Mouse (Mus musculus): ENCODE measurements at regions not wholly inside any gene's neighbourhood (a gene's known extent, or its start where the extent isn't known, plus 50 kb on each side); places are given as distances from the start of the nearest gene placed in this dataset.

DNA sequence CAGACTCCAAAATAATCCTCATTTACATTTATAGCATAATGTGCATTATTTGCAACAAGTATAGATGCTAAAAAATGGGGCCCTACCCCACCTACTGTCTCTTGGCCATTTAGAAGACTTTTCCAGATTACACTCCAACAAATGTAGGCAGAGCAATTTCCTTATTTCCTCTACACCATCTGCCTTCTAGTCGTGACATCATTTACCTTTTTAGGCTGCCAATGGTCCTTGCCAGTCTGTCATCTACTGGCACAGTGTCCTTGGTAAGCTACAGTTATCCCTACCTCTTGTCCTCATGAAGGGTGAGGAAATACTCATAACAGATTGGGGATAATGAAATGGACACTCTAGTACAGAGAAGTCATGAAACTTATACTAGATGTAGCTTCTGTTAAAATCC, 491.8 kb upstream of the Pappa start:
- Histone ChIP-seq H3K9me3 (ENCODE audit: control insufficient read depth, low read length) (no peaks in the 10 kb centered on the region), H3K4me2 (ENCODE audit: low read length) (no peak overlapping the region), H3K4me1 (ENCODE audit: control insufficient read depth in 2 of 2, insufficient read depth in 2 of 2, low read length in 2 of 2) (no peaks in the 10 kb centered on the region), H3K9ac (ENCODE audit: low read length) (no peak overlapping the region), H3K27ac (replicated peaks in 1 of 2; ENCODE audit: control insufficient read depth in 1 of 2, insufficient read depth in 1 of 2, low read depth in 2 of 2, low read length in 2 of 2) (no peak overlapping the region), H3K36me3 (ENCODE audit: control insufficient read depth, insufficient read depth, low read length) (no peaks in the 10 kb centered on the region), H3K4me3 (ENCODE audit: control insufficient read depth in 1 of 2, insufficient read depth in 1 of 2, low read depth in 1 of 2, low read length in 2 of 2) (no peak overlapping the region), H3K27me3 (ENCODE audit: control insufficient read depth, insufficient read depth, low read length) (no peaks in the 10 kb centered on the region)
- 32% methylated on average over 1 of the region's 1 CpGs for whole genome bisulfite sequencing
- ATAC-seq (ENCODE audit: insufficient number of reproducible peaks, insufficient read depth, low FRiP score, low read depth): no peak

- H3K27me3 ChIP-seq (ENCODE audit: control insufficient read depth, insufficient read depth, low read length): no peaks in the 10 kb centered on the region
- no peaks in the 10 kb centered on the region for H3K4me1 ChIP-seq (ENCODE audit: control insufficient read depth in 2 of 2, insufficient read depth in 2 of 2, low read length in 2 of 2)
- H3K9ac ChIP-seq (ENCODE audit: low read length): no peak overlapping the region
- ATAC-seq (ENCODE audit: insufficient number of reproducible peaks, insufficient read depth, low FRiP score, low read depth): no peak
- no peak overlapping the region for H3K4me2 ChIP-seq (ENCODE audit: low read length)
- no peak overlapping the region for H3K27ac ChIP-seq (replicated peaks in 1 of 2; ENCODE audit: control insufficient read depth in 1 of 2, insufficient read depth in 1 of 2, low read depth in 2 of 2, low read length in 2 of 2)
- H3K9me3 ChIP-seq (ENCODE audit: control insufficient read depth, low read length): no peaks in the 10 kb centered on the region
- H3K36me3 ChIP-seq (ENCODE audit: control insufficient read depth, insufficient read depth, low read length): no peaks in the 10 kb centered on the region
- no peak overlapping the region for H3K4me3 ChIP-seq (ENCODE audit: control insufficient read depth in 1 of 2, insufficient read depth in 1 of 2, low read depth in 1 of 2, low read length in 2 of 2)
- 51% methylated on average over 2 of the region's 2 CpGs for WGBS
These were observed 488.6 kb upstream of the Pappa start for GRCm38 (mm10) chr4:64635256-64635962.

- H3K27ac ChIP-seq (replicated peaks in 1 of 2; ENCODE audit: control insufficient read depth in 1 of 2, insufficient read depth in 1 of 2, low read depth in 2 of 2, low read length in 2 of 2): no peak overlapping the region
- no peaks in the 10 kb centered on the region for H3K4me1 ChIP-seq (ENCODE audit: control insufficient read depth in 2 of 2, insufficient read depth in 2 of 2, low read length in 2 of 2)
- no peak overlapping the region for H3K4me2 ChIP-seq (ENCODE audit: low read length)
- H3K9ac ChIP-seq (ENCODE audit: low read length): no peak overlapping the region
- ATAC-seq (ENCODE audit: insufficient number of reproducible peaks, insufficient read depth, low FRiP score, low read depth): no peak
- 66% methylated on average over 3 of the region's 3 CpGs for WGBS
- H3K27me3 ChIP-seq (ENCODE audit: control insufficient read depth, insufficient read depth, low read length): no peaks in the 10 kb centered on the region
- H3K9me3 ChIP-seq (ENCODE audit: control insufficient read depth, low read length): no peaks in the 10 kb centered on the region
- no peak overlapping the region for H3K4me3 ChIP-seq (ENCODE audit: control insufficient read depth in 1 of 2, insufficient read depth in 1 of 2, low read depth in 1 of 2, low read length in 2 of 2)
- no peaks in the 10 kb centered on the region for H3K36me3 ChIP-seq (ENCODE audit: control insufficient read depth, insufficient read depth, low read length)
These were observed 483.9 kb upstream of the Pappa start for GRCm38 (mm10) chr4:64640056-64640455.

DNA sequence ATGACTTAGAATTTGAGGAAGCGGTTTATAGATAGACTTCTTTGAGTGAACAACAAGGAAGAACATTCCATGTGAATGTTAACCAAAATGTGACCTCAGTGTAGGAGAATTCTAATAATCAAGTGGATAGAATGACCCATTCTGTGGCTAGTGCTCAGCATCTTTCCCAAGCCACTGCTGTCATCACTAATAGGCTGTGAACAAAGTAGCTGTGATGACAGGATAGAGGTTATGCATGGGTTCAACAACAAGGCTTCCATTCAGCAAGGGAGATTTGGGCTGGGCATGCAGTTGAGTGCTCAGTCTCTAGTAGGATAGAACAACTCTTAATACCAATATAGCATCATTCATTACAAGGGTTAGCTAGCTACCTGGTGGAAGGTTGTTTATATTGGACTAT, 483.0 kb upstream of the Pappa start:
- Histone ChIP-seq H3K9me3 (ENCODE audit: control insufficient read depth, low read length) (no peaks in the 10 kb centered on the region), H3K4me3 (ENCODE audit: control insufficient read depth in 1 of 2, insufficient read depth in 1 of 2, low read depth in 1 of 2, low read length in 2 of 2) (no peak overlapping the region), H3K27ac (replicated peaks in 1 of 2; ENCODE audit: control insufficient read depth in 1 of 2, insufficient read depth in 1 of 2, low read depth in 2 of 2, low read length in 2 of 2) (no peak overlapping the region), H3K4me2 (ENCODE audit: low read length) (no peak overlapping the region), H3K36me3 (ENCODE audit: control insufficient read depth, insufficient read depth, low read length) (no peaks in the 10 kb centered on the region), H3K4me1 (ENCODE audit: control insufficient read depth in 2 of 2, insufficient read depth in 2 of 2, low read length in 2 of 2) (no peaks in the 10 kb centered on the region), H3K9ac (ENCODE audit: low read length) (no peak overlapping the region), H3K27me3 (ENCODE audit: control insufficient read depth, insufficient read depth, low read length) (no peaks in the 10 kb centered on the region)
- WGBS: 66% methylated on average over 1 of the region's 1 CpGs
- no peak for ATAC-seq (ENCODE audit: insufficient number of reproducible peaks, insufficient read depth, low FRiP score, low read depth)

GRCm38 (mm10) chr4:64645141-64645540, 478.8 kb upstream of the Pappa start:
- no peak overlapping the region for H3K4me3 ChIP-seq (ENCODE audit: control insufficient read depth in 1 of 2, insufficient read depth in 1 of 2, low read depth in 1 of 2, low read length in 2 of 2)
- H3K36me3 ChIP-seq (ENCODE audit: control insufficient read depth, insufficient read depth, low read length): no peaks in the 10 kb centered on the region
- H3K27ac ChIP-seq (replicated peaks in 1 of 2; ENCODE audit: control insufficient read depth in 1 of 2, insufficient read depth in 1 of 2, low read depth in 2 of 2, low read length in 2 of 2): no peak overlapping the region
- H3K4me1 ChIP-seq (ENCODE audit: control insufficient read depth in 2 of 2, insufficient read depth in 2 of 2, low read length in 2 of 2): no peaks in the 10 kb centered on the region
- H3K27me3 ChIP-seq (ENCODE audit: control insufficient read depth, insufficient read depth, low read length): no peaks in the 10 kb centered on the region
- H3K9ac ChIP-seq (ENCODE audit: low read length): no peak overlapping the region
- H3K9me3 ChIP-seq (ENCODE audit: control insufficient read depth, low read length): no peaks in the 10 kb centered on the region
- no peak overlapping the region for H3K4me2 ChIP-seq (ENCODE audit: low read length)
- 68% methylated on average over 2 of the region's 2 CpGs for WGBS
- no peak for ATAC-seq (ENCODE audit: insufficient number of reproducible peaks, insufficient read depth, low FRiP score, low read depth)

DNA sequence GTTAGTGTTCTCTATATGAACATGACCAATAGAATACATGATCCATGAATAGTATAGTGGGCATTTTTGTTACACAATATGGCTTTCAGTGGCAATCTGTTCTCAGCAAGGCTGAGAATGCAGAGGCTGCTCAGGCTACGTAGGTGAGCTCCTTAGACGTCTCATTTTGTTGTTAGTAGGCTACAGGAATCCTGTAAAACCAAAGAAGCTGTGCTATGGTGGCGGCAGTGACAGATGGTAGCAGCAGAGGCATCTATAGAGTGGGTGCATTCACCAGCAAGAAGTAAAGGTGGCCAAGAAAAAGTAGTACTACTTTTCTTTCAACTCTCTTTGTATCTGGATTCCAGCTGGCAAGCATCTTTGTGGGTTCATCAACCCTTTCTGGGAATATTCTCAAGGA, 469.8 kb upstream of the Pappa start:
- no peaks in the 10 kb centered on the region for H3K4me1 ChIP-seq (ENCODE audit: control insufficient read depth in 2 of 2, insufficient read depth in 2 of 2, low read length in 2 of 2)
- H3K36me3 ChIP-seq (ENCODE audit: control insufficient read depth, insufficient read depth, low read length): no peaks in the 10 kb centered on the region
- no peak overlapping the region for H3K27ac ChIP-seq (replicated peaks in 1 of 2; ENCODE audit: control insufficient read depth in 1 of 2, insufficient read depth in 1 of 2, low read depth in 2 of 2, low read length in 2 of 2)
- no peak overlapping the region for H3K4me3 ChIP-seq (ENCODE audit: control insufficient read depth in 1 of 2, insufficient read depth in 1 of 2, low read depth in 1 of 2, low read length in 2 of 2)
- WGBS: 66% methylated on average over 3 of the region's 3 CpGs
- no peak overlapping the region for H3K4me2 ChIP-seq (ENCODE audit: low read length)
- H3K9me3 ChIP-seq (ENCODE audit: control insufficient read depth, low read length): no peaks in the 10 kb centered on the region
- no peak for ATAC-seq (ENCODE audit: insufficient number of reproducible peaks, insufficient read depth, low FRiP score, low read depth)
- no peak overlapping the region for H3K9ac ChIP-seq (ENCODE audit: low read length)
- H3K27me3 ChIP-seq (ENCODE audit: control insufficient read depth, insufficient read depth, low read length): no peaks in the 10 kb centered on the region

DNA sequence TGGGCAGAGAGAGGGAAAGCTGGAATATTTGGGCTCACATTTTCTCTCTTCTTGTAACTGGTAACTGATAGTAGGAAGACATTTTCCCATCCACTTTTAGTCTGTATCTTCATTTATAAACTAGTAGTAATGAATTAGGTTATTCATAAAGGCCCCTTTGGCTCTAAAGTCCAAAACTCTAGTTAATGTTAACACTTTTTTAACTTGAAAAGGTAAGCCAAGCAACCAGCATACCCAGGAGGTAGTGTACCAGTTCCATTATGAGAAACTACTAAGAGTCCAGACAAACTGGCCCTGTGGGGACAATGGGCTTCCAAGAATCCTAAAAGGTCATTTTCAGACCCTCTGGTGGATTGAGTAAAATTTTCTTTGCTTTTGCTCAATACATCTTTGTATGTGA, 468.4 kb upstream of the Pappa start:
- no peak overlapping the region for H3K4me2 ChIP-seq (ENCODE audit: low read length)
- no peaks in the 10 kb centered on the region for H3K4me1 ChIP-seq (ENCODE audit: control insufficient read depth in 2 of 2, insufficient read depth in 2 of 2, low read length in 2 of 2)
- H3K36me3 ChIP-seq (ENCODE audit: control insufficient read depth, insufficient read depth, low read length): no peaks in the 10 kb centered on the region
- no peak overlapping the region for H3K4me3 ChIP-seq (ENCODE audit: control insufficient read depth in 1 of 2, insufficient read depth in 1 of 2, low read depth in 1 of 2, low read length in 2 of 2)
- no peaks in the 10 kb centered on the region for H3K9me3 ChIP-seq (ENCODE audit: control insufficient read depth, low read length)
- no peak overlapping the region for H3K9ac ChIP-seq (ENCODE audit: low read length)
- H3K27me3 ChIP-seq (ENCODE audit: control insufficient read depth, insufficient read depth, low read length): no peaks in the 10 kb centered on the region
- no peak overlapping the region for H3K27ac ChIP-seq (replicated peaks in 1 of 2; ENCODE audit: control insufficient read depth in 1 of 2, insufficient read depth in 1 of 2, low read depth in 2 of 2, low read length in 2 of 2)
- no peak for ATAC-seq (ENCODE audit: insufficient number of reproducible peaks, insufficient read depth, low FRiP score, low read depth)

DNA sequence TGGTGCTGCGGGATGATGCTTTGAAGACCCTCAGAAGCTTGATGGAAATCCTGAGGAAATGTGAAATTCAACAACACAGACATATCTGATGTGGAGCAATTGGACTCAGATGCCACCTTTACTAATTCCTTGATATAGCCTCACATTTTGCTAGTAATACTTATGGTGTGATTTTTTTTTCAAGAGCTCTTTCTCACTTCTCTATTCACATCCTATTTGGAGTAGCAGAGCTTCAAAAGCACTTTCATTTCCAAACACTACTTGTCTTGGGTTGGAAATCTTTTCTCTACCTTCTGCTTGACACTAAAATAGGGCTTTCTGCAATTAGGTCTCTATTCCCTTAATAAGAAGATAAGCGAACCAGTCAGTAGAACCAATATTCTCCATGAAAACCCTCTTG, 460.3 kb upstream of the Pappa start:
- ATAC-seq (ENCODE audit: insufficient number of reproducible peaks, insufficient read depth, low FRiP score, low read depth): no peak
- Histone ChIP-seq H3K4me1 (ENCODE audit: control insufficient read depth in 2 of 2, insufficient read depth in 2 of 2, low read length in 2 of 2) (no peaks in the 10 kb centered on the region), H3K27ac (replicated peaks in 1 of 2; ENCODE audit: control insufficient read depth in 1 of 2, insufficient read depth in 1 of 2, low read depth in 2 of 2, low read length in 2 of 2) (no peak overlapping the region), H3K4me3 (ENCODE audit: control insufficient read depth in 1 of 2, insufficient read depth in 1 of 2, low read depth in 1 of 2, low read length in 2 of 2) (no peak overlapping the region), H3K36me3 (ENCODE audit: control insufficient read depth, insufficient read depth, low read length) (no peaks in the 10 kb centered on the region), H3K9me3 (ENCODE audit: control insufficient read depth, low read length) (no peaks in the 10 kb centered on the region), H3K9ac (ENCODE audit: low read length) (no peak overlapping the region), H3K27me3 (ENCODE audit: control insufficient read depth, insufficient read depth, low read length) (no peaks in the 10 kb centered on the region), H3K4me2 (ENCODE audit: low read length) (no peak overlapping the region)
- WGBS: 72% methylated on average over 2 of the region's 2 CpGs
